Mouse (Mus musculus) stomach, embryonic 16.5 days (tissue): Measurements from ENCODE around the gene Nelfa. TPM values are rescaled to one million over a fixed set of nuclear protein-coding genes. Genes with fewer than 3 reads are reported as not detected.

ENCODE experiments used
- ATAC-seq: fragments of 200-750 bp; cut with Nextera tagmentation; 2 replicates; pipeline ENCODE4 v1.8.0; 2017; ENCODE audit warnings: moderate number of reproducible peaks, moderate TSS enrichment; ENCODE audit not compliant: insufficient read depth, low FRiP score
- H3K27ac ChIP-seq: fragments of 300-500 bp; sonication (generic); 2 replicates; pipeline ENCODE4 v1.5.1; 2014; ENCODE audit warnings: low read length
- H3K27me3 ChIP-seq: fragments of 300-500 bp; sonication (generic); 2 replicates; pipeline ENCODE4 v1.6.1; 2014; ENCODE audit warnings: low read length, control low read depth, mixed read lengths; ENCODE audit not compliant: control insufficient read depth, insufficient read depth
- H3K36me3 ChIP-seq: fragments of 300-500 bp; sonication (generic); 2 replicates; pipeline ENCODE4 v1.6.1; 2014; ENCODE audit warnings: low read length; ENCODE audit not compliant: control insufficient read depth, insufficient read depth
- H3K4me1 ChIP-seq: fragments of 300-500 bp; sonication (generic); 2 replicates; pipeline ENCODE4 v1.6.1; 2014; ENCODE audit warnings: low read length, control low read depth, mixed read lengths; ENCODE audit not compliant: control insufficient read depth, insufficient read depth
- H3K4me2 ChIP-seq: fragments of 300-500 bp; sonication (generic); 2 replicates; pipeline ENCODE4 v1.6.1; 2014; ENCODE audit warnings: low read depth, low read length, mixed read lengths
- H3K4me3 ChIP-seq: fragments of 300-500 bp; sonication (generic); replicated peaks from 2 replicates; pipeline ENCODE4 v1.5.1; 2014; ENCODE audit warnings: mild to moderate bottlenecking, low read length
- H3K9ac ChIP-seq: fragments of 300-500 bp; sonication (generic); 2 replicates; pipeline ENCODE4 v1.6.1; 2014; ENCODE audit warnings: low read length
- H3K9me3 ChIP-seq: fragments of 300-500 bp; sonication (generic); replicated peaks from 2 replicates; pipeline ENCODE4 v1.6.1; 2016; ENCODE audit warnings: low read length, control low read depth; ENCODE audit not compliant: control insufficient read depth
- WGBS: fragments of 180-500 bp; shearing (Covaris S2); extraction: QIAGEN DNeasy Blood & Tissue Kit; methylation state at CpG from one replicate; pipeline ENCODE4 v1.1.7; 2014; 5-methylcytosine and 5-hydroxymethylcytosine counted together
- polyA plus RNA-seq: library from polyadenylated mRNA; unstranded; fragments of >200 nt; fragmentation: Nextera tagmentation; extraction: Ambion mirVana; gene quantifications from 2 replicates; pipeline ENCODE4 v1.2.1, GENCODE M21; 2015

The Nelfa gene
- 46.4 and 50.1 TPM in 2 replicates for polyA plus RNA-seq

DNA sequence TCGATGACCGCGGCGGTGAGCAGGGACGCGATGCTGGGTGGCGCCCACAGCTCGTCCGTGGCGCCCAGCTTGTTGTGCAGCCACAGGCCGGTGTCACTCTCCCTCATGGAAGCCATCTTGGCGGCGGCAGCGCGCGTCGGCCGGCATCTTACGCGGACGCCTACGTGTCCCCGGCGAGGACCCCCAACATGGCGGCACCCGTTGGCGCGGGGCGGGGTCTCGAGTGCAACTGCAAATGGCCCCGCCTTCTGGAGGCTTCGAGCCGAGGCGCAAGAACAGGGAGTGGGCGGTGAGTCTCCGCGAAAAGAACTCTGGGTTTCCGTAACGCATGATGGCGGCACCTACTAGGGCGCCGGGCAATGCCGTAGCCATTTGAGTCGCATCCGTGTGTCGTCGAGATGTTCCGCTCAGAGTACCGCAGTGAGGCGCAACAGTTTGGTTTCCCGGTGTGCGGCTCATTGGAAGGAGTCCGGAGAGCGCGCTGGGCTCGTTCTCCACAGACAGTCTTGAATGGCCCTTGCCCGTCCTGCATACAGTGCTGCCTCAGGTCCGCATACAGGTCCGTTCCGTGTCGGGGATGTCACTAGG is at the start of gene Nelfa:
TSS of gene Nelfa (minus strand) at position 294 of the 588 bp plus-strand sequence.
- Histone ChIP-seq H3K4me3 (peak within 1 kb of the TSS; percentile 92), H3K27me3 (no peaks in the 10 kb centered on the region), H3K4me2 (peak within 1 kb of the TSS; percentile 87), H3K9me3 (0 out of 2 replicates have a peak, but pooled peaks cover 2% of the 10 kb centered on the region), H3K9ac (peak within 1 kb of the TSS; percentile 95), H3K27ac (peak within 1 kb of the TSS; percentile 93), H3K4me1 (peaks cover 22% of the 10 kb centered on the region), H3K36me3 (peaks cover 10% of the 10 kb centered on the region)
- ATAC-seq = peak; percentile 99
- WGBS = under 1% methylated on average over 61 of the region's 61 CpGs

DNA sequence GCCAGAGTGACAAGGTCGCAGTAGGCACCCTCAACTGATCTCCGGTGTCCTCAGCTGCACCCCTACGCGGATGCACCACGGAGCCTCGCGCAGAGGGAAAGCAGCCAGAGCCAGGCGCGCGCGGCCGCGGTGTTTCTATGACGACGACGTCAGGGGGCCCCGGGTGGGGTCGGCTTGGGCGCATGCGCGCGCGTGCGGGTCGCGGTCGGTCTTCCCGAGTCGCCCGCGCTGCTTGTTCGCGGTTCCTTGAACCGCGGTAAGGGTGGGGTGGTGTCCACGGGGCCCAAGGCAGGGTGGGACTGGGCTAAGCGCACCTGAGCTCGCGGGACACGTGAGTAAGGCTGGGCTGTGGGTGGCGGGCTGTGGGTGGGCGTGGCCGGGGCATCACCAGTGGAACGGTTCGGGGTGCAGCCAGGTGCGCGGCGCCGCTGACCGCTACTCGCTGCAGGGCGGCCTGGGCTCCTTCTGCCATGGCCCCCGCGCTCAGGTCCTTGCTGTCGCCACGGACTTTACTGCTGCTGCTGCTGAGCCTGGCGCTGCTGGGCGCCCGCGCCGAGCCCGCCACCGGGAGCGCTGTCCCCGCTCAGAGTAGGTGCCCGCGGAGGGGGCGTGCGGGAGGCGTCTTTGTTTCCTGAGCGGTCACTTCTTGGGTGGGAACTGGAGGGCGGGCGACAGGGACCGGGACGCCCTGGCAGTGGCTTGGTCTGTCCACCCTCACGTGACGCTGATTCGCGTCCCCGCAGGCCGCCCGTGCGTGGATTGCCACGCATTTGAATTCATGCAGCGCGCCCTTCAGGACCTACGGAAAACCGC is 47.3 kb upstream of the Nelfa start, which contains the start of gene Gm1673:
TSS of gene Gm1673 (plus strand) at position 125 of the 813 bp plus-strand sequence.
- H3K27ac ChIP-seq = 0 out of 2 replicates have a peak within 1 kb of the TSS, but pooled peaks have one; percentile 12

DNA sequence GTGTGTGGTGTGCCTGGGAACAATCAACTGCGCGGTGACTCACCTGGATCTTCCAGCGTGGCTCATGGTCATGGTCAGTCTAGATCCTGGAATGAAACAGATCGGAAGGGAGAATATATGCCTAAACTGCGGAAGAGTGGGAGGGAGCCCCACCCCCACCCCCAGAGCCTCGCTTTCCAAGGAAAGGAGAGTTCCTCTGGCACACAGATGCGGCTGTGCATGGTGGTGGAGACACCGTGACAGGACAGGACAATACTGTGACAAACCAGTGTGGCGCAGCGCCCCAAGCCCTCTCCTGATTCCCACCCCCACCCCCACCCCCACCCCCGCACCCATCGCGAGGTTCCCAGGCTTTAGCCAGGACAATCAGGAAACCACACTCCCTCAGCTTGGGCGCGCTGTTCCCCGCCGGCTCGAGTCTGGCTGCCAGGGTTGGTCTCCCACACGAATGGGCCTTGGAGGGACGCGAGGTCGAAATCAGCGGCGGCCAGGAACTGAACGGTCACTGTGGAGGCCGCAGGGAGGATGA is 46.6 kb upstream of the Nelfa start:
- 0 out of 2 replicates have a peak overlapping the region, but pooled peaks have one; percentile 12 for H3K27ac ChIP-seq
- 5% methylated on average over 26 of the region's 26 CpGs for WGBS
- ATAC-seq = peak; percentile 20; the same call in 1 of the 2 replicates

More for the DNA sequence above, 47.3 kb upstream of the Nelfa start, which contains the start of gene Gm1673:
- peak; percentile 85 for ATAC-seq
- Histone ChIP-seq H3K4me3 (peak within 1 kb of the TSS; percentile 78), H3K4me1 (peaks cover 3% of the 10 kb centered on the region; the same call in 1 of the 2 replicates), H3K36me3 (no peaks in the 10 kb centered on the region), H3K9me3 (no peaks in the 10 kb centered on the region), H3K27me3 (no peaks in the 10 kb centered on the region), H3K4me2 (peak within 1 kb of the TSS; percentile 72), H3K9ac (peak within 1 kb of the TSS; percentile 79)
- WGBS = under 1% methylated on average over 87 of the region's 88 CpGs

DNA sequence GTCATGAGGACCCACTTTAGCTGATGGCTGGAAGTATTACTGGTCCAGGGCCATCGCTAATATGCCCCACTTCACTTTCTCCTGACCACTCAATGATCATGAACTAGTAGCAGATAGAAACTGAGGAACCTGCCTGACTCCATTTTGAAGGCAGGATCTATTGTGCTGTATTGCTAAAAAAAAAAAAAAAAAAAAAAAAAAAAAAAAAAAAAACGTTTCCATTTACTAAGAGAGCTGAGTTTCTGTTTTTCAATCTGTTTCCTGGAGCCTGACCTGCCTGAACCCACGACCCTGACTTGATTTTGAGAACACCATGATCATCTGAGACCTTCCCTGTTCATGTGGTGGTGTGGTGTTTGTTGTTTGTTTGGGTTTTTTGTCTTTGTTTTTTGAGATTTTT is 40.1 kb upstream of the Nelfa start:
- Histone ChIP-seq H3K4me2 (no peak overlapping the region), H3K4me1 (no peaks in the 10 kb centered on the region), H3K27me3 (no peaks in the 10 kb centered on the region), H3K9ac (no peak overlapping the region), H3K36me3 (no peaks in the 10 kb centered on the region), H3K4me3 (no peak overlapping the region), H3K9me3 (no peaks in the 10 kb centered on the region), H3K27ac (no peak overlapping the region)
- WGBS = 43% methylated on average over 3 of the region's 3 CpGs
- no peak for ATAC-seq

More for the DNA sequence above, 46.6 kb upstream of the Nelfa start:
- Histone ChIP-seq H3K4me3 (peak overlapping the region; percentile 78), H3K4me1 (peaks cover 3% of the 10 kb centered on the region; the same call in 1 of the 2 replicates), H3K36me3 (no peaks in the 10 kb centered on the region), H3K27me3 (no peaks in the 10 kb centered on the region), H3K9me3 (no peaks in the 10 kb centered on the region), H3K4me2 (peak overlapping the region; percentile 72), H3K9ac (peak overlapping the region; percentile 79)

DNA sequence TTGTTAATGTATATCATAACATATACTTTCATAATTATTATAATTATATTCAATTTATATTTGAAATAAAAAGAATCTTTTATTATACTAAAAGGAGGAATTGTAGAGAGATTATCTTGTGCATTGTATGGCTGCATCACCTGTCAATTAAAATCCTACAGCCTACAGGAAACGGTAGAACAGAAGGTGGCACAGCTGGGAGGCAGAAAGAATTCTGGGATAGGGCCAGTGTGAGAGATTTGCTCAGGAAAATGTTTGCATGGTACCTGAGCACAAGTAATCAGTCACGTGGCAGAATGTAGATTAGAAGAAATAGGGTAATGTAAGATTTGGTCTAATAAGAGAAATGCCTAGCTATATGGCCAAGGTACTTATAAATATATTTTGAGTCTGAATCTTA is 38.5 kb upstream of the Nelfa start:
- no peaks in the 10 kb centered on the region for H3K9me3 ChIP-seq
- 56% methylated on average over 2 of the region's 2 CpGs for WGBS
- H3K4me3 ChIP-seq = no peak overlapping the region
- H3K27me3 ChIP-seq = no peaks in the 10 kb centered on the region
- H3K9ac ChIP-seq = no peak overlapping the region
- no peaks in the 10 kb centered on the region for H3K4me1 ChIP-seq
- no peak overlapping the region for H3K27ac ChIP-seq
- H3K36me3 ChIP-seq = no peaks in the 10 kb centered on the region
- no peak for ATAC-seq
- H3K4me2 ChIP-seq = no peak overlapping the region

DNA sequence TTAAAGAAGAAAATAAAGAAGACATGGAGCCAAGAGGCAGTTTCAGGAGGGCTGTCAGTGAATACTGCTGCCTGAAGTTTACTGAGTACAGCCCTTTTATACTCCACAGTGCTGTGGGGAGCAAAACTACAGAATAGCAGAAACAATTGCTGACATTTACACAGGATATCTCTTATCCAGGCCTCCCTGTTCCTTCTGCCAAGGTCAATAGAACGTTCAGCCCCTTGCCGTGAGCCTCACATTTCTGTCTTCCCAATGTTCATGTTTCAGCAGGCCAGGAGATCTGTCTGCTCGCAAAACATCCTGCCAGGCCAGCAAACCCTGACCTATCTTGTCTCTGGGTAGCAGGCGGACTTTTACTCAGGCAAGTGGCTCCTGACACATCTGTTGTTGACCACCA is 23.2 kb upstream of the Nelfa start:
- no peaks in the 10 kb centered on the region for H3K36me3 ChIP-seq
- H3K4me3 ChIP-seq = no peak overlapping the region
- no peak overlapping the region for H3K4me2 ChIP-seq
- no peak overlapping the region for H3K27ac ChIP-seq
- H3K27me3 ChIP-seq = no peaks in the 10 kb centered on the region
- H3K9me3 ChIP-seq = 0 out of 2 replicates have a peak, but pooled peaks cover 7% of the 10 kb centered on the region
- ATAC-seq = no peak
- WGBS = 66% methylated on average over 4 of the region's 4 CpGs
- H3K9ac ChIP-seq = no peak overlapping the region
- no peaks in the 10 kb centered on the region for H3K4me1 ChIP-seq

DNA sequence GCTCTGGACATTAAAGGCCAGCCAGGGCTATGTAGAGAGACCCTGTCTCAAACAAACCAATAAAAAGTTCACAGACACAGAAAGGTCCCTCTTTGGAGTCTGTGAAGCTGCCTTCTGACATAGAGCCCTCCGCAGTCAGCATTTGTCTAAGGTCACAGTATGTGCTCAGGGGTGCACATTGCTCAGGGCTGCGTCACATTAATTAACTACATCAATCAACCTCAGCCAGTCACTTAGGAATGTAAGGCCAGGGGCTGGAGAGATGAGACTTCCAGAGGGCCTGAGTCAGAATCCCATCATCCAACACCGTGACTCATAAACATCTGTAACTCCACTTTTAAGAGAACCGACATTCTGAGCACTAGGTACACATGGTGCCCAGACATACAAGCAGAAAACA is 19.7 kb upstream of the Nelfa start:
- Histone ChIP-seq H3K4me1 (no peaks in the 10 kb centered on the region), H3K9ac (no peak overlapping the region), H3K4me3 (no peak overlapping the region), H3K27me3 (no peaks in the 10 kb centered on the region), H3K27ac (no peak overlapping the region), H3K4me2 (no peak overlapping the region), H3K9me3 (0 out of 2 replicates have a peak, but pooled peaks cover 7% of the 10 kb centered on the region), H3K36me3 (no peaks in the 10 kb centered on the region)
- 53% methylated on average over 4 of the region's 4 CpGs for WGBS
- no peak for ATAC-seq

DNA sequence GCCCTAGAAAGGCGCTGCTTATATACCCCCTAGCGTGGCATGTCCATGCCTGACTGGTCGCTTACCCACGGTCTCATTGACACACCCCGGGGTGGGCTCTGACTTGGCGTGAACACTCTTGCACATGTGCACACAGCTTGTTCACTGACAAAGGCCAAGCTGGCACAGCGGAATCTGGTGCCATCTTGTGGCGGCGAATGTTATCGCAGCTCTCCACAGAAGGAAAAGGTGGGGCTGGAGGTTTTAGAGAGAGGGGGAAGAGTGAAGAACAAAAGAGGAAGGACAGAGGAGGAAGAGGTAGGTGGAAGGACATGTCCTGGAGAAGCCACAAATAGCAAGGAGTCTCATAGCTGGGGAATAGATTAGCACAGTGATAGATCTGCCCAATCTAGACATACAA is 18.1 kb upstream of the Nelfa start:
- Histone ChIP-seq H3K4me3 (no peak overlapping the region), H3K9ac (no peak overlapping the region), H3K36me3 (no peaks in the 10 kb centered on the region), H3K9me3 (0 out of 2 replicates have a peak, but pooled peaks cover 7% of the 10 kb centered on the region), H3K27me3 (no peaks in the 10 kb centered on the region), H3K4me1 (no peaks in the 10 kb centered on the region), H3K27ac (no peak overlapping the region), H3K4me2 (no peak overlapping the region)
- WGBS = 34% methylated on average over 10 of the region's 10 CpGs
- ATAC-seq = no peak
